Mouse (Mus musculus): ENCODE data around the gene Flvcr1. TPM values are rescaled to one million over a fixed set of nuclear protein-coding genes. Genes with fewer than 3 reads are reported as not detected.
A peak's percentile ranks its signal among the peaks of the same experiment; 100 is the strongest.

The Flvcr1 gene
- polyA plus RNA-seq, 1 experiment from 2014 or later, result 2.9 TPM

GRCm38 (mm10) chr1:191053555-191053954 is 27.6 kb upstream of the Flvcr1 start:
- Histone ChIP-seq H3K4me1 (replicated peaks; ENCODE audit: control insufficient read depth, insufficient read depth) (no peaks in the 10 kb centered on the region), H3K27me3 (ENCODE audit: control insufficient read depth, insufficient read depth, low read length) (no peaks in the 10 kb centered on the region), H3K9me3 (ENCODE audit: control insufficient read depth, low read length) (no peaks in the 10 kb centered on the region), H3K36me3 (ENCODE audit: control insufficient read depth, insufficient read depth, low read length) (no peaks in the 10 kb centered on the region), H3K9ac (ENCODE audit: low read length) (no peak overlapping the region), H3K27ac (replicated peaks) (no peak overlapping the region), H3K4me2 (replicated peaks; ENCODE audit: low read depth) (no peak overlapping the region), H3K4me3 (ENCODE audit: low read depth, low read length) (no peak overlapping the region)
- no peak for ATAC-seq (ENCODE audit: low FRiP score, low TSS enrichment)
- 74% methylated on average over 3 of the region's 3 CpGs for WGBS
- TF ChIP-seq CTCF (IDR thresholded peaks at IDR 0.05; ENCODE audit: low read depth) (no peak), EP300 (optimal IDR thresholded peaks at IDR 0.05) (no peak)
- DNase-seq (ENCODE audit: low spot score), result no peak

GRCm38 (mm10) chr1:191046231-191046824 is 20.4 kb upstream of the Flvcr1 start:
- TF ChIP-seq CTCF (IDR thresholded peaks at IDR 0.05; ENCODE audit: low read depth) (no peak), EP300 (optimal IDR thresholded peaks at IDR 0.05) (no peak)
- no peak overlapping the region for H3K4me2 ChIP-seq (replicated peaks; ENCODE audit: low read depth)
- H3K27me3 ChIP-seq (ENCODE audit: control insufficient read depth, insufficient read depth, low read length), result no peaks in the 10 kb centered on the region
- ATAC-seq (ENCODE audit: low FRiP score, low TSS enrichment), result peak; percentile 54; the same call in 1 of the 2 replicates
- WGBS, result 49% methylated on average over 7 of the region's 7 CpGs
- no peak overlapping the region for H3K4me3 ChIP-seq (ENCODE audit: low read depth, low read length)
- H3K27ac ChIP-seq (replicated peaks), result peak overlapping the region; percentile 30; the same call in 1 of the 2 replicates
- H3K4me1 ChIP-seq (replicated peaks; ENCODE audit: control insufficient read depth, insufficient read depth), result no peaks in the 10 kb centered on the region
- DNase-seq (ENCODE audit: low spot score), result no peak
- H3K9me3 ChIP-seq (ENCODE audit: control insufficient read depth, low read length), result no peaks in the 10 kb centered on the region
- no peaks in the 10 kb centered on the region for H3K36me3 ChIP-seq (ENCODE audit: control insufficient read depth, insufficient read depth, low read length)
- no peak overlapping the region for H3K9ac ChIP-seq (ENCODE audit: low read length)

GRCm38 (mm10) chr1:191045264-191045663 is 19.3 kb upstream of the Flvcr1 start:
- Histone ChIP-seq H3K9me3 (ENCODE audit: control insufficient read depth, low read length) (no peaks in the 10 kb centered on the region), H3K36me3 (ENCODE audit: control insufficient read depth, insufficient read depth, low read length) (no peaks in the 10 kb centered on the region), H3K4me1 (replicated peaks; ENCODE audit: control insufficient read depth, insufficient read depth) (no peaks in the 10 kb centered on the region), H3K9ac (ENCODE audit: low read length) (no peak overlapping the region), H3K27ac (replicated peaks) (no peak overlapping the region), H3K4me3 (ENCODE audit: low read depth, low read length) (no peak overlapping the region), H3K4me2 (replicated peaks; ENCODE audit: low read depth) (no peak overlapping the region), H3K27me3 (ENCODE audit: control insufficient read depth, insufficient read depth, low read length) (no peaks in the 10 kb centered on the region)
- TF ChIP-seq EP300 (optimal IDR thresholded peaks at IDR 0.05) (no peak), CTCF (IDR thresholded peaks at IDR 0.05; ENCODE audit: low read depth) (no peak)
- whole genome bisulfite sequencing, result 86% methylated on average over 2 of the region's 2 CpGs
- no peak for ATAC-seq (ENCODE audit: low FRiP score, low TSS enrichment)
- no peak for DNase-seq (ENCODE audit: low spot score)

DNA sequence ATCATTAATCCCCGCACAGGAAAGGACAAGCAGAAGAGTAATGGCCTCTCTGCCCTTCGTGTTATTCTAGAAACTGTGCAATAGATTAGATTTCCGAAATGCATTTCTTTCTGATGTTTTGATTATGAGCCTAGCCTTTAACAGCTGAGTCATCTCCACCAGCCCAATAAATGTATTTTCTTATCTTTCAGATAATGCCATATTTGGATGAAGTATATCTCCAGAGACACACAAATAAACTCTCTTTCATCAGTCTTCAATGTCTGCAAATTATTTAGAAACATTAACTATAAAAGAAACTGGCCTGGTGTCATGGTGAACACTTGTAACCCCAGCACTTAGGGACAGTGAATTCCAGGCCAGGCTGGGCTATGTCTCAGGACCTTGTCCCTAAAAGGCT is 16.7 kb upstream of the Flvcr1 start:
- H3K4me3 ChIP-seq (ENCODE audit: low read depth, low read length), result no peak overlapping the region
- no peaks in the 10 kb centered on the region for H3K9me3 ChIP-seq (ENCODE audit: control insufficient read depth, low read length)
- no peak for TF ChIP-seq EP300 (optimal IDR thresholded peaks at IDR 0.05)
- no peak for TF ChIP-seq CTCF (IDR thresholded peaks at IDR 0.05; ENCODE audit: low read depth)
- H3K9ac ChIP-seq (ENCODE audit: low read length), result no peak overlapping the region
- H3K36me3 ChIP-seq (ENCODE audit: control insufficient read depth, insufficient read depth, low read length), result no peaks in the 10 kb centered on the region
- no peak overlapping the region for H3K27ac ChIP-seq (replicated peaks)
- 38% methylated on average over 3 of the region's 3 CpGs for WGBS
- DNase-seq (ENCODE audit: low spot score), result no peak
- H3K27me3 ChIP-seq (ENCODE audit: control insufficient read depth, insufficient read depth, low read length), result no peaks in the 10 kb centered on the region
- no peak overlapping the region for H3K4me2 ChIP-seq (replicated peaks; ENCODE audit: low read depth)
- no peaks in the 10 kb centered on the region for H3K4me1 ChIP-seq (replicated peaks; ENCODE audit: control insufficient read depth, insufficient read depth)
- no peak for ATAC-seq (ENCODE audit: low FRiP score, low TSS enrichment)

GRCm38 (mm10) chr1:191042106-191042505 is 16.1 kb upstream of the Flvcr1 start:
- TF ChIP-seq EP300 (optimal IDR thresholded peaks at IDR 0.05) (no peak), CTCF (IDR thresholded peaks at IDR 0.05; ENCODE audit: low read depth) (no peak)
- Histone ChIP-seq H3K27me3 (ENCODE audit: control insufficient read depth, insufficient read depth, low read length) (no peaks in the 10 kb centered on the region), H3K36me3 (ENCODE audit: control insufficient read depth, insufficient read depth, low read length) (no peaks in the 10 kb centered on the region), H3K4me1 (replicated peaks; ENCODE audit: control insufficient read depth, insufficient read depth) (no peaks in the 10 kb centered on the region), H3K9ac (ENCODE audit: low read length) (no peak overlapping the region), H3K4me2 (replicated peaks; ENCODE audit: low read depth) (no peak overlapping the region), H3K27ac (replicated peaks) (no peak overlapping the region), H3K9me3 (ENCODE audit: control insufficient read depth, low read length) (no peaks in the 10 kb centered on the region), H3K4me3 (ENCODE audit: low read depth, low read length) (no peak overlapping the region)
- DNase-seq (ENCODE audit: low spot score) (no peak), ATAC-seq (ENCODE audit: low FRiP score, low TSS enrichment) (no peak)
- WGBS, result 79% methylated on average over 5 of the region's 5 CpGs

DNA sequence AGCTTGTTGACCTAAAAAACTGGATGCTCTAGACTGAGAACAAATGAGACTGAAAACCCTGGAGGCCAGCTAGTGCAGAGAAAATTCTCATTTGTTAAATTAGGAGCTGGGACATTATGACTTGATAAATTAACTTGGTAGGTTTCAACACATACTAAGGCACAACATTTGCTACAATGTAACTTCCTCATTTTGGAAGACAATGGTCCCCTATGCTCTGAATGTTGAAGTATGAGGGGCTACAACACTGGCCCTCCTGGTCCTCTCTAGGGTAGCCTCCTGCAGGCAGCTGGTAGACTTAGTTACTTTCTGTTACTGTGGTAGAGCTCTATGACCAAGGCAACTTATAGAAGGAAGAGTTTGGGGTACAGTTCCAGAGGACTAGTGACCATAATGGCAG is 15.4 kb upstream of the Flvcr1 start:
- H3K4me3 ChIP-seq (ENCODE audit: low read depth, low read length), result no peak overlapping the region
- H3K4me2 ChIP-seq (replicated peaks; ENCODE audit: low read depth), result no peak overlapping the region
- no peaks in the 10 kb centered on the region for H3K9me3 ChIP-seq (ENCODE audit: control insufficient read depth, low read length)
- no peaks in the 10 kb centered on the region for H3K4me1 ChIP-seq (replicated peaks; ENCODE audit: control insufficient read depth, insufficient read depth)
- no peaks in the 10 kb centered on the region for H3K27me3 ChIP-seq (ENCODE audit: control insufficient read depth, insufficient read depth, low read length)
- no peaks in the 10 kb centered on the region for H3K36me3 ChIP-seq (ENCODE audit: control insufficient read depth, insufficient read depth, low read length)
- TF ChIP-seq CTCF (IDR thresholded peaks at IDR 0.05; ENCODE audit: low read depth) (no peak), EP300 (optimal IDR thresholded peaks at IDR 0.05) (no peak)
- ATAC-seq (ENCODE audit: low FRiP score, low TSS enrichment) (no peak), DNase-seq (ENCODE audit: low spot score) (no peak)
- H3K9ac ChIP-seq (ENCODE audit: low read length), result no peak overlapping the region
- no peak overlapping the region for H3K27ac ChIP-seq (replicated peaks)

Measured in stomach, postnatal 0 days (tissue).